Mouse (Mus musculus) CD8-positive naive resting alpha-beta T cell, adult 2 months (primary cell): ENCODE measurements at regions not wholly inside any gene's neighbourhood (a gene's known extent, or its start where the extent isn't known, plus 50 kb on each side); places are given as distances from the start of the nearest gene placed in this dataset.

Experiments used
- DNase-seq, 2 experiments: peaks; one replicate each; pipeline ENCODE4 v3.0.0; 2022; ENCODE audit warnings: low read depth in 2 of 2, low spot score in 2 of 2

GRCm38 (mm10) chr2:103893159-103893740, 64.5 kb upstream of the Lmo2 start:
- no peak for DNase-seq

DNA sequence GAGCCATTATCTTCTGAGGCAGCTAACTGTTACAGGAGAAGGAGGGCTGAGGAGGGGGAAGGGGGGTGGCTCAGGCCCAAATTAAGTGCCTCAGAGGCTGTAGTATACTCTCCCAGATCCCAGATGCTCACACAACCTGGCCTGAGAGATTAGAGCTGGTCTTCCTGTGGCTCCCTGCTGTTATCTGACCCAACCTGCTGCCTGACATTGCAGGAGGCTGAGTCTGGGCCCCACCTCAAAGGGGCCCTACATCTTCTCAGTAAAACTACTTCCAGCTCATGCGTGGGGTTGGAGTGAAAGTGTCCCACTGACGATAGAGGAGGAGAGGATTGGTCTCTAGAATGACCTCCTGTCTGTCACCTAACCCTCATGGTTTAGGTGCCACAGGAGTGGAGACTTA, 64.0 kb upstream of the Lmo2 start:
- no peak for DNase-seq

DNA sequence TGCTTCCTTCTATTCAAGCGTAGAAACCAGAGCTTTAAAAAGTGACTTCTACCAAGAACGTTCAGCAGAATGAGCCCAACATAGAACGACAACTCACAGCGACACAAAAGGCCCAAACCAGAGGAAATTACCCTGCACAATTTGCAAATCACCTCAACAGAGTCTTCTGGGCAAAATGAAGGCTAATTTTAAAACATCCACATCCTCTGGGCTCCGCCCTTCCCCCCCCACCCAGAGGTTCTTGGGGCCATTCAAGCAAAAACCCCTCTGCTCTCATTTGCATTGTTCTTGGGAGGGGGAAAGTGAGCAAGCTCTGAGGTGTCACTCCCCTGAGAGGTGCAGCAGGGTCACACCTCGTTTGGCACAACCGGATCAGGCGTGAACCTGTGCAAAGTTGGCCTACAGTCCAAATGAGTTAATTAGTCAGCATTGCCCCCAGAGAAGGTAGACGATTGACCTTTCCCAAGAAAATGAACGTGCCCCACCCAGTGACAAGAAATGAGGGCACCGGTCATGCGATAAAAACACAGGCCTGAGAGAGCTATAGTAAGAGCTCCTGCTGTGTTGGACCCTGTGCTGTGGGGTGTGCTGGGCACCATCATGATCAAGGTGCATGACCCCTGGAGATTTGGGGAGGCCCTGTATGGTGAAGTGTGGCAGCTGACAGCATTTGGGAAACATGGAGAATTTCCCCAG, 62.7 kb upstream of the Lmo2 start:
- DNase-seq, result no peak

DNA sequence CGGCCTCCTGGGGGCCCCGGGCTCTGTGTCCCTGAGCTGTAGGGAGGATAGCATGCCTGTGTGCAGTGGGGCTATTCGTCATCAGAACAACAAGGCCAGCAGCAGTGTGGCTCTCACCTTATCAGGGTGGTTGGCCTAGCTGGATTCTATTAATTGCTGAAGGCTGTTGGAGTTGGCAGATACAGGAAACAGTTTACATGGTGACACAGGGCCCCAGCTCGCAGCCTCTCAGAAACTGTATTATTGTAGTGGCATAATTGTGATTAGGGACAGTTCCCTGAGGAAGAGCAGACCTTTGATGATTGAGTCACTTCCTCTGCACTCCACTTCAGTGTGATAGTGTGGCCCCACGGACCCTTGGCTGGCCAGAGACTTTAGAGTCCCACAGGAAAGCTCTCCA, 61.6 kb upstream of the Lmo2 start:
- no peak for DNase-seq

- no peak for DNase-seq
These were observed 61.0 kb upstream of the Lmo2 start for GRCm38 (mm10) chr2:103896814-103897213.

DNA sequence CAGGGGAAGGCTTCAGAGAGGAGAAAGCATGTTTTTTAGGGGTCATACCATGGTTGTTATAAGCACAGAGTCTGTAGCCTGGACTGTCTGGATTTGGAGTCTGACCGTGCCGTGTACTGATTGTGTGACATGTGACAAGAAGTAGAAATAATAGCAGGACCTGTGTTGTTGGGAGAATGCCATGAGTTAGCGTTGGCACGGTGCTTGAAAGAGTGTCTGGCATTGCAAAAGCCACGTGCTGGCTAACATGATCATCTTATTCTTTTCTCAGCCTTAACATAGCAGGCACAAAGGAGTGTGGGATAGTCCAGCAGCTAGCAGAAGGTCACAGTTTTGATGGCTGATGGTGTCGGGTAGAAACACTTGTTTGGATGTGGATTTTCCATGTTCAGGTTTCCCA, 58.1 kb upstream of the Lmo2 start:
- DNase-seq, result no peak

- no peak for DNase-seq
These were observed 57.4 kb upstream of the Lmo2 start for GRCm38 (mm10) chr2:103900384-103900783.

GRCm38 (mm10) chr2:103901457-103901856, 56.3 kb upstream of the Lmo2 start:
- no peak for DNase-seq

- no peak for DNase-seq
These were observed 55.0 kb upstream of the Lmo2 start for GRCm38 (mm10) chr2:103902777-103903176.

- DNase-seq, result no peak
These were observed 52.1 kb upstream of the Lmo2 start for GRCm38 (mm10) chr2:103905681-103906080.

DNA sequence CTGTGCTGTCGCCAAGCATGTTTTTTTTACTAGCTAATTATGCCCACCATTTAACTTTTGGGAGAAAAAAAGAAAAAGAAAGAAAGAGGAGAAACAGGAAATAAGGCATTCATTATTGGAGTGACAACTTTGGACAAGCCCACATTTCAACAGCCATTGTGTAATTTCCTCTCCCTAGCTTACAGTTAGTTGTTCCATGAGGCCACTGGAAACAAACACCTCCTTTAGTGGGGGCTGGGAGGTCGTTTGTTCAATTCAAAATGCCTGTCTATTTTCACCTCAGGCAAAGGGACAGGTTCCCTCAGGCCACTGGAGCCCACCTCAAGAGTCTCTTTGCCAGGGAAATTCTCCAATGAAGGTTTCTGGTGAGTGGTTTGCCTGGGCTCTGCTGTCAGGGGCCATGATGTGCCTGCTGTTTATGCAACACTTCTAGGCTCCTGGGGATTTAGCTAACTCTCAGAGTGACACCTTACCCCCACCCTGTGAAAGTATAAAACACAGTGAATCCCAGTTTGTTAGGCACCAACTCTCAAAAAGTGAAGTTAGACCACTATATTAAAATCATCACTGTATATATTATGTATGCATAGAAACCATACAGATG, 51.1 kb upstream of the Lmo2 start:
- no peak for DNase-seq
